Mouse (Mus musculus): ENCODE data around the gene Irf6. TPM values are rescaled to one million over a fixed set of nuclear protein-coding genes. Genes with fewer than 3 reads are reported as not detected.

Gene Irf6
- total RNA-seq (2021), result under 1 TPM; 0.45 to 0.65 TPM
- long read RNA-seq, experiment 1, result 0 reads
- long read RNA-seq, experiment 2, result 0 reads

DNA sequence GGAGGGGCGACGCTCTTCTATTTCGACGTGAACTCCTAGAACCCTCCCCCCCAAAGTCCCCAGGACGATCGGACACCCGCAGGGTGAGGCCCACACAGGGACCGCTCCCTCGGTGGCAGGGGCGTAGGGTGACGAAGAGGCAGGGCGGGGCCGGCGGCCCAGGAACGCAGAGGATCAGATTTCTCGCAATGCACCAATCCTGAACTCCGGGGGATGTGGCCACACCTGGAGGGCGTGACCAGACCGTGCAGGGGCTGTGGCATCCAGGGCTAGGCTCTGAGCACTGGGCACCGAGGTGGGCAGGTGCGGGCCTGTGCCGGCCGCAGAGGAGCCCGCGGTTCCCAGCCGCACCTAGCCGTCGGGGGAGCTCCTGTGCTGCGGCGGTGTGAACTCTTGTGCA lies at the start of gene Irf6:
Gene Irf6 (plus strand): TSS at position 240 of the 400 bp plus-strand sequence.
- no peak for DNase-seq (ENCODE audit: low spot score in 2 of 2)

DNA sequence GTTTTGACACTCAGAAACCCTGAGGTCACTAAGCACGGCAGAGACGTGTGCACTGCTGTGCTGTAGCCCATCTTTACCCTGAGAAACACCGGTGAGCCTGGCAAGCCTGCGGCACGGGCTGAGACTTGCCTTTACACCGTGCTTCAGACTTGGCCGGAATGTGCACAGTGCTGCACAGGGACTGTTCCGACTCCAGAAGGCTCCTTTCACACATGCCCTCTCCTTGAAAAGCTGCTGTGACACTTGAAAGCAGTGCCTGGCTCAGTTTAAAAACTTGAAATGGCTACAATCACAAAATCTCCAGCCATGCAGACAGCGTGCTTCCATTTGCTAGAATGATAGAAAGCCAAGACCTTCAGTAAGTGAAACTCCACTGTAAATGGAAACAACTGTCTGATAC lies 40.8 kb upstream of the Irf6 start:
- no peak for DNase-seq (ENCODE audit: low spot score in 2 of 2)

DNA sequence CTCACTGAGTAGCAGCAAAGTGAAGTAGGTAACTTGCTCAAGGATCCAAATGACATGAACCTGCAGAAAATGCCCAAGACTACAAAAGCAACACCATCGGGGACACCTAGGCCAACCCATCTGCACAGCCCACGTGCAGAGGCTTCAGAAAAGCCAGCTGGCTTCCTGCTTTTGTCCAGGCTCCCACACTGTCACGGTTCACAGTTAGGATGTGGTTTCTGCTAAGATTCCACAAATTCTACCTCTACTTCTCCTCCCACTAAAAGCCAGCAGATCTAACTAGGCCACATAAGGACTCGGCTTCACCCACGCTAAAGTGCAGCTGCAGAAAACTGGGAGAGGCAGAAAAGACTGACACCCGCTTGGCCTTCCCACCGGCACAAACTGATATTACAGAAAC lies 30.1 kb upstream of the Irf6 start:
- DNase-seq (ENCODE audit: low spot score in 2 of 2), result no peak

DNA sequence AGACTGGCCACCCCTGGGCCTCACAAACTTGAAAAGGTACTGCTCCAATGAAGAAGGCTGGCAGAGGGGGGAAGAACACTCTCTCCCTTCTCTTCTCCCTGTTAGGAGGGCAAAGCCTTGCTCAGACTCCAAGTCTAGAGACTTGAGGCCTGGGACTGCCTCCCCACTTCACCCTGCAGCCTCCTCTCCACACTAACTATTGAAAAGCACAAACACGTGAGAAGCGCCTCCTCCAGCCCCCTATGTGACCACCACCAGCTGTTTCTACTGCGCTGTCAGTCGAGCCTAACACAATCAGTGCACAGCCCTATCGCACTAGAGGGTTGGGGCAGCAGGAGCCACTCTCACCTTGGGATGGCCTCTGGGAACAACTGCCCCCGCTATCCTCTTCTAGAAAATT lies 29.6 kb upstream of the Irf6 start:
- no peak for DNase-seq (ENCODE audit: low spot score in 2 of 2)

DNA sequence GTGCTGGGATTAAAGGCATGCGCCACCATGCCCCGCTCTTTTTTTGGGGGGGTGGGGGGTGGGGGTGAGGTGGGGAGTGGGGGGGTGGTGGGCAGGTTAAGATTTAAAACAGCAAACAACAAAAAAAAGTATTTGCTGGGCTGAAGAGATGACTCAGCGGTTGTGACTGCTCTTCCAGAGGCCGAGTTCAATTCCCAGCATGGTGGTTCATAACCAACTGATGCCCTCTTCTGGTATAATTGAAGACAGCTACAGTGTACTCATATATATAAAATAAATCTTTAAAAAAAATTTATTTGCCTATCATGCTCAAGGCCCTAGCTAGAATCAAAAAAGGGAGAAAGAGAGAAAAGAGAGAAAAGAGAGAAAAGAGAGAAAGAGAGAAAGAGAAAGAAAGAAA lies 27.1 kb upstream of the Irf6 start:
- peak in 1 of 2 experiments; percentile 36 for DNase-seq (ENCODE audit: low spot score in 2 of 2)

DNA sequence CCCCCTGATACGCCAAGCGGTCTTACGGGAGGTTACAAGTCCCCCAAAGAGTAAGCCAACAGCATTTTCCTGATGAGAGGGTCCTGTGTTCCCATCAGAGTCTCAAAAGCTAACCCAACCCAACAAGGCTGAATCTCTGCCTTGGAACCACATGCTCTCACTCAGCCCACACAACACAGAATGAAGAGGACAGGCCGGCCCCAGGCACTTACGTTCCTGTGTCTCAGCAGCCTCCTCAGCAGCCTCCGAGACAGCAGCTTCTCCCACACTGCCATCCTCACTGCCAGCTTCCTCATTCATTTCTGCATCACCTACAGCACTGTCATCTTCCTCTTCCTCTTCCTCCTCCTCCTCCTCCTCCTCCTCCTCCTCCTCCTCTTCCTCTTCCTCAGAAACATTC lies 24.9 kb upstream of the Irf6 start:
- no peak for DNase-seq (ENCODE audit: low spot score in 2 of 2)

DNA sequence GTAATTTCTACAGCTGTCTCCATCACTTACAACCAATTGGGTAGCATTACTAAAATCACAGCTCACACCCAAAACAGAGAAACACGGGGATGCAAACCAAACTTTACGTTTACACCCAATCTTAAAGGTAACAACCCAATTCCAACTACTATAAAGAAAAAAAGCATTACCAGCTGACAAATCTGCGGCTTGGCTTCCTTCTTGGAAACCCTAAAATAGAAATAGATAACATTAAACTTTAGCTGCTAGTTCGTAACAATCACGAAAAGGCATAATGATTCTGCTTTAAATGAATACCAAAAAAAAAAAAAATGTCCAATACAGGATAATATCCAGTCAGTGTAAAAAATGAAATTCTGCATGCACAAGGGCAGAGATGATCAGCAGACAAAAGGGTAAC lies 23.6 kb upstream of the Irf6 start:
- no peak for DNase-seq (ENCODE audit: low spot score in 2 of 2)

DNA sequence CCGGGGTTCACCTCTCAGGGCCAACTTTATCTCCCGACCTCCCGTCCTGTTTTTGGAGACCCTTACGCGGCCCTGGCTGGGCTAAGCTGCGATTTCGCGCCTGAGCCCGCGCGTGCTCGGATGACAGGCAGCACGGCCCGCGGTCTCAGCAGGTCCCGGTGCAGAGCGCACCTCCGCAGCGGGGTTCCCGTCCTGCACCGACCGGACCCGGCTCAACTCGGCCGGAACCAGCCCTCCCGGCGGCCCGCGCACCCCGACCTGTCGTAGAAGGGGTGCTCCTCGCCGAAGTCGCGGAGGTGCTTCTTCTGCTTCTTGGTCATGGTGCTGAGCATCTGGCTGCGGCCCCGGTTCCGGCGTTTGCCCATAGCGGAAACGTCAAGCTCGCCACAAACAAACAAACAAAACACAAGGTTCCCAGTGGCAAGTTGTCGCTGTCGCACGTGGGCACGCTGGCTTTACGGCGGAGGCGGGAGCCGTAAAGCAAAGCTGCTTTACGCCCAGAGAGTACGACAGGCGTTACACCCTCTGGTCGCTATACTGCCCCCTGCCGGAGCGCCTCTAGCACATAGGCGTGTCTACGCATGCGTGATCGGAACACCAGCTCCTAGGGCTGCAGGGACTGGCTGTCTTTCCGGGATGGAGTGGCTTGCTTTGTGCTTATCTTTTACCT lies 23.0 kb upstream of the Irf6 start, which contains the start of gene Diexf:
Gene Diexf (minus strand): TSS at position 487 of the 670 bp plus-strand sequence.
- DNase-seq (ENCODE audit: low spot score in 2 of 2), result peak; percentile 94 to 98

DNA sequence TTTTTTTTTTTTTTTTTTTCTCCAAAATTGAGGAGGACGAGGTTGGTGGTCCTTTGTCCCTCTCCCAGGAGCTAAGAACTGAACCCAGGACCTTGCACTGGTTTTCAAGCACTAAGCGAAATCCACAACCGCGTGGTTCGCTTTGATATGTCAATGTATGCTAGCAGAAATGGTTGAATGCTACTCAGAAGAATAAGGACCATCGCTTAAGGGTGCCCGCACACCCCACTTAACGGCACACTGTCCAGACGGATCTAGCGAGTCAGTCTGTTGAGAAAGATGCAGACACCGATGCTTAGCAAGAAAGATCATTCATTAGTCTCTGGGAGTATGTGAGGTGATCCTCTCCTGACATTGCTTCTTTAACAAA lies 22.5 kb upstream of the Irf6 start:
- DNase-seq (ENCODE audit: low spot score in 2 of 2), result no peak

DNA sequence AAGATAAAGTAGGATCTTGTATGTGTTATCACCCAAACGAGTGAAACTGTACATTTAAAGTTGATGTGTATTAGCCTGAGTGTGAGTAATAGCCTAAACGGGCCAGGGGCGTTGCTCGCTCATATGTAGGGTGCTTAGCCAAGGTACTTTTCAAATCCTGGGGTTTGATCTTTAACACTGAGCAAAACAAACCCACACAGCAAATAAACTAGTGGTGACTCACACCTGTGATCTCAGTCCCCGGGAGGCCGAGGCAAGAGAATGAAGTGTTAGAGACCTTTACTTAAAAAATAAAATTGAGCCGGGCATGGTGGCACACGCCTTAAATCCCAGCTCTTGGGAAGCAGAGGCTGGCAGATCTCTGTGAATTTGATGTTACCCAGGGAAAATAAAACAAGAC lies 22.1 kb upstream of the Irf6 start:
- DNase-seq (ENCODE audit: low spot score in 2 of 2), result no peak

DNA sequence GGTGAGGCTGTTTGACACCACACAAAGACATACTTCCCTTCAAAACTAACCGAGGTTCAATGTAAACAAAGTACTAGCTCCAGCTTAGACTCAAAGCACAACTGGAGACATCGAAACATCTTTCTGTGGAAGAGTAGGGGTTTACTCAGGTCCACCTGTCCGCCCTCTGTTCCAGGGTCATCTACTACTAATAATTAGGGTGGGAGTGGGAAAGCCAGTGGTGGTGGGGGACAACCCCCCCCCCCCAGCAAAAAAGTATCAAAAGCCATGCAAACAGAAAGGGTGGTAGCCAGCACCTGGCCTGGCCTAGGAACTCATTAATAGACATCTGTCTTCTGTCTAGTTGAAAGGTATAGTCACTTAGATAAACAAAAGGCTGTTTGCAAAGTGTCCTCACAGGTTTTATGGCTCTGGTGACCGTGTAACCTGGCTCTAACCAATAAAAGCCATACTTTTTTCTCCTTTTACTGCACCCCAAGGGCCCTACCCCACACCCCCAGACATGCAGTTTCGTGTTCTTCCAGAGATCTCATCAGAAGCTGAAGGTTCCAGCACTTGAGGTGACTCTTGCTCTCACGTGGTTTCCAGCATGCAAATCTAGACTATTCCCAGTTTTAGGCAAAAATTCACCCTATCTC lies 21.5 kb upstream of the Irf6 start:
- no peak for DNase-seq (ENCODE audit: low spot score in 2 of 2)

DNA sequence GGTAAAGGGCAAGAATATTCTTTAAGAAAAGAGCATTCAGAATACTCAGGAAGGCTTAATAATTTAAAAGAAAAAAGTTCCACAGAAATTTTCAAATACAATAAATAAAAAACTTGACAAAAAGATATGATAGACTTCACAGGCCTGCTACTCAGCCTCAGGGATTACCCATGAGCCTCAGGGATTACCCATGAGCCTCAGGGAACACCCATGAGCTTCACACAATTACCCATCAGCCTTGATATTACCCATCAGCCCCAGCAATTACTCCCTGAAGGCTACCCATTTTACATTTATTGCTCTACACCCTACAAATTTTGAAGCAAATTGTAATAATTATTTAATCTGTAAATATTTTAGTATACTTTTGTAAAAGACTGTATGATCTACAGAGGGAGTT lies 20.5 kb upstream of the Irf6 start:
- DNase-seq (ENCODE audit: low spot score in 2 of 2), result no peak

DNA sequence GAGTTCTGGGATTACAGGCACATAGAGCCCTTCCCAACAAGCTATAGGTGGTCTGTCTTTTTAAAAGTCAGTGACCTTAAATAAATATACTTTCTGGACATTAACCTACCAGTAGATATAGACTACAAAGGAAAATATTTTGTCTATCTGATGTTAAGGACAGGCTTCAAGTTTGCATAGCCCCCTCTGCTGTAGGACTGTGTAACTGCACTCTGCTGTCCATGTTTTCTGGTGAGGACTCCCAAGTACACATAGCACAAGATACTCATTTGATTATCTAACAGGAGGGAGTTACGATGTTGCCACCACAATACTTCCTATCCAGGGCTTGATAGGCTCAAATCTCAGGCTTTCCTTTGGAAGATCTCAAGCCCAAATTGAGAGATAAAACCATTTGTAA lies 19.2 kb upstream of the Irf6 start:
- DNase-seq (ENCODE audit: low spot score in 2 of 2), result no peak

DNA sequence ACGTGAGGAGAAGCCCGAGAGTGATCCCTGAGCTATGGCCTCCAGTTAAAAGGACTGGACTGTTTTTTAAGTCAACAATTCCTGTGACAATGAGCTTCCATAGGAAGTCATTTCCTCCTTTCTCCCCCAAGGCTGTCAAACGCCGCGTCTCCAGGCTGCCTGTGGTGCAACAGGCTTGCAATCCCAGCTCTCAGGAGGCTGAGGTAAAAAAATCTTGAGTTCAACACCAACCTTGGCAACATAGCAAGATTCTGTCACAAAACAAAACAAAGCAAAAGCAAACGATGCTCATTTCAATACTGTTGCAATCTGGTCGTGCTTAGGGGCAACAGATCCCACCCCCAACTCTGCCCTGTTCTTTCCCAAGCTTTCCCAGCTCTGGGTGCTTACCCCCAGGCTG lies 14.8 kb upstream of the Irf6 start:
- DNase-seq (ENCODE audit: low spot score in 2 of 2), result no peak

DNA sequence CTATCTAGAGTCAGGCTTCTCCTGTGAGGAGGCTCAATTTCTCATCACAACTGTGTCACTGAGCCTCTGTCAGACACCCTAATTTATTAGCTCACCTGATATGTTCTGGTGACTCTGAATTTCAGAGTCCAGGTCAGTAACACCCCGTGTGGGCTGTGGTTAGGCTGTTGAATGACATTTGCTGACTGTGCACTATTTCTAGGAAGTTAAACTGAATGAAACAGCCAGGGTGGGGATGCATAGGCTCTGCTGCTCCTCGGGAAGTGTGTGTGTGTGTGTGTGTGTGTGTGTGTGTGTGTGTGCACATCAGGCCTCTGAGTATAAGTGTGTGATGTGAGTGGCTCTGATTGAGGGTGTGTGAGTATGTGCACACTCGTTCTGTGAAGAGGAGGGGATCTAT lies 14.2 kb upstream of the Irf6 start:
- no peak for DNase-seq (ENCODE audit: low spot score in 2 of 2)

DNA sequence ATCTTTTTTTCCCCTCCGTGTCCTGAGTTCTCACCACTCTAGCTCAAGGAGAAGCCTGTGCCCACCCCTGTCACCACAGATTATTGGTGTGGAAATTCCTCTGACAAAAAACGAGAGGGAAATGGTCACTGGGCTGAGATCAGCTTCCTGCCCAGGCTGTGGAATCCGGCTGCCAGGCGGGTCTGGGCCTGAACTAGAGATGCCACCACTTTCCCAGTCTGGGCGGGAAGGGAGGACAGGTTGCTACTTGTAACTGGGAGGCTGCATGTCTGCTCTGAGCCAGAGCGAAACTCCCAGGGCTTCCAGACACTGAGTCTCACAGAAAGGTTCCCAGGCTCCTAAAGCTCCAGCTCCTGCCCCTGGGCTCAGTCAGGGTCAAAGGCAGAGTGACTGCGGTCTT lies 11.8 kb upstream of the Irf6 start:
- DNase-seq (ENCODE audit: low spot score in 2 of 2), result no peak

DNA sequence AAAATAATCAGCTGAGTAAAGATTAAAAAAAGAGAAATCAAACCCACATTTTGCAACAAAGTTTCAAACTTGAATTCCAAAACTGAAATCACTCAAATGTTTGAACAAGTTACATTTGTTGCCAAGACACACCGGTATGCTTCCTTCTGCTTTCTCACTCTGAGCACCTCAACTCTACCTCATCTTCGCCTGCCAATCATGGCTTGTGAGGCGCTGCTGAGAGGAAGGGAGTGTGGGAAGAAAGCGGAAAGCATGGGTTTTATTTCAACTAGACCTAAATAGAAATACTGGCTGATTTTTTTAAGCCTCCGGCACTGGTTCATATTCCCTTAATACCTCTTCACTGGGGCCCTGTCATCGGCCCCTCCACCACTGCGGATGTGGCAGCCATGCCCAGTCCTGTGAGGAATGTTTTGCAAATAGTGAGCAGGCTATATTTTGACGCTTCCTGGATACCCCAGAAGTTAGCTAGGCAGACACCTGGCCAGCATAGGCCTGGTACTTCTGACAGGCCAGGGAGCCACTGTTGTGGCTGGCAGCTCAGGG lies 10.3 kb upstream of the Irf6 start:
- DNase-seq (ENCODE audit: low spot score in 2 of 2), result no peak

DNA sequence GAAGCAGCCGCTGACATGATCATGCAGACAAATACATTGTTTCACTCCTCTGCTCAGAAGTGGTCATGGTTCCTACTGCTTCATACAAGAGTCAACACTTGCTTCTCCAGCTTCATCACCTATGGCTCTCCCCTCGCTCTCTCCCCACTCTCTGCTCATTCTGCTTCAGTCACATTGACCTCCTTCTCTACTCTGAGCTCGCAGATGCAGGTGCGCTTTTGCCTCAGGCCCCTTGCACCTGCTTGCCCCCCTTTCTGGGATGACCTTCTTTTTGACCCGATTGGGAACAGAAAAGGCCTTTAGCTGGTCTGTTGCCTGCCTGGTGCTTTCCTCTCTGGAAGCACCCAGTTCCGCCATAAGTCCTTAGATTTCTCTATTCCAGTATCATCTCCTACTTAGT lies 8.4 kb upstream of the Irf6 start:
- DNase-seq (ENCODE audit: low spot score in 2 of 2), result no peak

DNA sequence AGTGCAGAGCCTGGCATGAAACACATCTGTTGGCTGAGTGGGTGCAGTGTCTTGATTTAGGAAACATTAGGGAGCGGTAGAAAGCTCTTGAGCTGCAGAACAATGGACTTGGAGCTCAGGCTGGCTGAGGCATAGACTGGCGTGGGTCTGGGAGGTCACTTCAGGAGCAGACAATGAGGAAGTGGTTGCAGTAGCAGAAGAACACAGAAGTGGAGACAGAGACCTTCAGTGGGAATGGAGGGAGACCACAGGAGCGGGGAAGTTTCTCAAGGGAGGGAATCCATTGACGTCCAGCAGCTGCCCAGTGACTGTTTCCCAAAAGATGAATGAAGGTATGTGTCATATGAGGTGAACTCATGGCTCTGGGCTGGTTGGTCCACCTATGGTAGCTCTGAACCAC lies 7.8 kb upstream of the Irf6 start:
- DNase-seq (ENCODE audit: low spot score in 2 of 2), result no peak

DNA sequence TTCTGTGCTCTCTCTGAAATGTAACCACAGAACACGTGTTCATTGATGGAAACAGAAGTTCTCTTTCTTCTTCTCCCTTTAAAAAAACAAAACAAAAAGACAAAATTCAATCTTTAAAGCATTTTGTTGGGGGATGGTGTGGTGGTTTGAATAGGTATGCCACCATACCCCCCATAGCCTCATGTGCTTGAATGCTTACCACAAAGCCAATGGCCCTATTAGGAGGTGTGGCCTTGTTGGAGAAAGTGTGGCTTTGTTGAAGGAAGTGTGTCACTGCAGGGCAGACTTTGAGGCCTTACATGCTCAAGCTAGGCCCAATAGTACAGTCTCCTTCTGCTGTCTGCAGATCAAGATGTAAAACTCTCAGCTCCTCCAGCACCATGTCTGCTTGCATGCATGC lies 6.5 kb upstream of the Irf6 start:
- no peak for DNase-seq (ENCODE audit: low spot score in 2 of 2)

DNA sequence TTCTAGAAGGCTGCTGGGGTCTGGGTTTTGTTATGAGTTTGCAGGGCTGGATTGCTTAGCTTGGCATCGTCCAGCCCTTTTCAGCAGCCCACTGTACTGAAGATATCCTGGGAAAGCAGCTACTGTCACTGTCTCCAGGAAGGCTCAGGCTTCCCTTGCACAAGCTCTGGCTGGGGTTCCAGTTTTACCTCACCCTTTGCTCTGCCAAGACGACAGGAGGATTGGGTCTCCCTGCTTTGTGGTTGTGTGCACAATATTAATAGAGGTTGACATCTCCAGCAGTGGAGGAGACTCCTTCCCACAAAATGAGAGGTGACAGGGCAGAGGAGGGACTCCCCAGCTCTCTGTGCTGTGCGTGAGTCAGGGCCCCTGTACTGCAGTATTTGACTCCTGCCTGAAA lies 3.7 kb upstream of the Irf6 start:
- no peak for DNase-seq (ENCODE audit: low spot score in 2 of 2)

DNA sequence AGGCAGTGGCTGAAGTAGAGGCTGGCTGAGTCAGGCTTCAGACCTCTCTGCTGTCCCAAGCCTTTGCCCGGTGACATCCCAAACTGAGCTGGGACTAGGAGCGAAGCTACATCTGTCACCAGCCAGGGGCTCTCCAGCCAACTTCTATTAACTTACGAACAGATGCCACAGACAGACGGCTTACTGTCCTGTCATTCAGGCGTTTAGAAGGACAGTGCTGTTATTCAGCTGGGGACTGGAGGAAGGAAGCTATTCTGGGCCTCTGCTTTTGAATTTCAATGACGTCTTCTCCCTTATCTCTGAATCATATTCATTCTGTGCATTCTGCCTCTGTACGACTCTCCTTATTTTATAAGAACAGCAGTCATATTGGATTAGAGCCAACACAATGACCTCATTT lies 1.8 kb upstream of the Irf6 start:
- peak; percentile 19 to 31 for DNase-seq (ENCODE audit: low spot score in 2 of 2)

DNA sequence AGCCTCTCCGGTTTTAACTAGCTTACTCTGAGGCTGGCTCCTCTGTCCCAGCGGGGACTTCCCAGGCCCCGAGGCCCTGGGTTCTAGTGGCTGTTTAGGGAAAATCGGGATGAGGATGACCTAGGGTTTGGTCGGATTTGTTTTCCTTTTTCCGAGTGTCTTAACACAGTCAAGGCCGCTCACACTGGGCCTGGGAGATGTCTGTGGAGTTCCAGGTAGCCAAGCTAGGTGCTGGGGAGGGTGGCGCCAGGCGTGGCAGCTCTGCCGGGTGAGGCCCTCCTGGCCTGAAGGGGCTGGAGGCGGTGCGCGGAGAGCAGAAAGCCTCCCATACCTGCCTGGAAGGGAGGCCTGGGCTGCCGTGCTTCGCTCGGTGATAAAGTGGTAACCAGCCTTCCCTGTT lies 650 bp downstream of the Irf6 start:
- DNase-seq (ENCODE audit: low spot score in 2 of 2), result no peak

All from layer of hippocampus, postnatal 14 days (tissue).